Mouse (Mus musculus) A20 (cell line): ENCODE results near the gene Sh3bp5l.
"Not testable (repeated sequence)": the region's sequence is repeated elsewhere in the genome, so short reads cannot be mapped to it uniquely, and the experiment has no call there.

ENCODE experiments used
- DNase-seq: peaks from one replicate; pipeline ENCODE4 v3.0.0-alpha.2; 2011; ENCODE audit warnings: low read depth, low spot score

The Sh3bp5l gene

GRCm38 (mm10) chr11:58322824-58323569 lies 7.5 kb upstream of the Sh3bp5l start:
- DNase-seq: peak; percentile 97

- DNase-seq: peak; percentile 52
Measured at GRCm38 (mm10) chr11:58323570-58324340, 6.8 kb upstream of the Sh3bp5l start.

- peak; percentile 5 for DNase-seq
Measured at GRCm38 (mm10) chr11:58324614-58325229, 5.8 kb upstream of the Sh3bp5l start.

GRCm38 (mm10) chr11:58326781-58327180 lies 3.7 kb upstream of the Sh3bp5l start:
- DNase-seq: peak; percentile 48

- DNase-seq: no peak
Measured at GRCm38 (mm10) chr11:58329906-58330275, 633 bp upstream of the Sh3bp5l start.

- no peak for DNase-seq
Measured at GRCm38 (mm10) chr11:58331149-58331495, 598 bp downstream of the Sh3bp5l start.

- DNase-seq: no peak
Measured at GRCm38 (mm10) chr11:58331546-58331945, 1.0 kb downstream of the Sh3bp5l start.

- no peak for DNase-seq
Measured at GRCm38 (mm10) chr11:58334746-58335145, 4.2 kb downstream of the Sh3bp5l start.

GRCm38 (mm10) chr11:58346745-58347144 lies 16.2 kb downstream of the Sh3bp5l start:
- no peak for DNase-seq

- DNase-seq: peak; percentile 26
Measured at GRCm38 (mm10) chr11:58350628-58351027, 20.1 kb downstream of the Sh3bp5l start.

- DNase-seq: no peak
Measured at GRCm38 (mm10) chr11:58351179-58351578, 20.7 kb downstream of the Sh3bp5l start.

- peak; percentile 42 for DNase-seq
Measured at GRCm38 (mm10) chr11:58352681-58353548, 22.4 kb downstream of the Sh3bp5l start.

- DNase-seq: no peak
Measured at GRCm38 (mm10) chr11:58353709-58354108, 23.2 kb downstream of the Sh3bp5l start.

GRCm38 (mm10) chr11:58354476-58354875 lies 24.0 kb downstream of the Sh3bp5l start:
- no peak for DNase-seq

GRCm38 (mm10) chr11:58354927-58355326 lies 24.4 kb downstream of the Sh3bp5l start:
- DNase-seq: no peak

GRCm38 (mm10) chr11:58357042-58357441 lies 26.5 kb downstream of the Sh3bp5l start:
- no peak for DNase-seq

GRCm38 (mm10) chr11:58357844-58358534 lies 27.5 kb downstream of the Sh3bp5l start:
- DNase-seq: no peak

- not testable (repeated sequence) for DNase-seq
Measured at GRCm38 (mm10) chr11:58362562-58362961, 32.0 kb downstream of the Sh3bp5l start.

GRCm38 (mm10) chr11:58364454-58364853 lies 33.9 kb downstream of the Sh3bp5l start:
- DNase-seq: no peak

- DNase-seq: not testable (repeated sequence)
Measured at GRCm38 (mm10) chr11:58366191-58366590, 35.7 kb downstream of the Sh3bp5l start.

- DNase-seq: no peak
Measured at GRCm38 (mm10) chr11:58377273-58377672, 46.7 kb downstream of the Sh3bp5l start.
